Mouse (Mus musculus): ENCODE measurements around the gene Tmem82. TPM values are rescaled to one million over a fixed set of nuclear protein-coding genes. Genes with fewer than 3 reads are reported as not detected.
"Not testable (repeated sequence)": the region's sequence is repeated elsewhere in the genome, so short reads cannot be mapped to it uniquely, and the experiment has no call there.

Tmem82 gene
- polyA plus RNA-seq, 1 experiment from 2014 or later, result 0.32 TPM

GRCm38 (mm10) chr4:141573359-141573966 is 45.0 kb downstream of the Tmem82 start:
- H3K27ac ChIP-seq (ENCODE audit: low read length), result peak overlapping the region; percentile 3; the same call in 1 of the 2 replicates
- WGBS, result 38% methylated on average over 6 of the region's 6 CpGs
- no peak overlapping the region for H3K4me3 ChIP-seq (ENCODE audit: low read depth, low read length)
- H3K36me3 ChIP-seq (ENCODE audit: control insufficient read depth, insufficient read depth, low read length), result peaks cover 16% of the 10 kb centered on the region
- 0 out of 2 replicates have a peak, but pooled peaks cover 2% of the 10 kb centered on the region for H3K4me1 ChIP-seq (ENCODE audit: control insufficient read depth, insufficient read depth, low read length)
- H3K9me3 ChIP-seq (ENCODE audit: control insufficient read depth, low read depth, low read length), result no peaks in the 10 kb centered on the region
- H3K9ac ChIP-seq (replicated peaks; ENCODE audit: low read depth, low read length), result no peak overlapping the region
- no peaks in the 10 kb centered on the region for H3K27me3 ChIP-seq (ENCODE audit: control insufficient read depth, insufficient read depth, low read length)
- ATAC-seq (ENCODE audit: insufficient number of reproducible peaks, insufficient read depth, low FRiP score, low read depth), result no peak
- no peak overlapping the region for H3K4me2 ChIP-seq (replicated peaks; ENCODE audit: low read depth, low read length)

GRCm38 (mm10) chr4:141572668-141573358 is 45.6 kb downstream of the Tmem82 start:
- Histone ChIP-seq H3K4me3 (ENCODE audit: low read depth, low read length) (no peak overlapping the region), H3K27ac (ENCODE audit: low read length) (peak overlapping the region; percentile 3; the same call in 1 of the 2 replicates), H3K4me2 (replicated peaks; ENCODE audit: low read depth, low read length) (no peak overlapping the region), H3K9ac (replicated peaks; ENCODE audit: low read depth, low read length) (no peak overlapping the region), H3K9me3 (ENCODE audit: control insufficient read depth, low read depth, low read length) (no peaks in the 10 kb centered on the region), H3K27me3 (ENCODE audit: control insufficient read depth, insufficient read depth, low read length) (no peaks in the 10 kb centered on the region), H3K4me1 (ENCODE audit: control insufficient read depth, insufficient read depth, low read length) (0 out of 2 replicates have a peak, but pooled peaks cover 2% of the 10 kb centered on the region), H3K36me3 (ENCODE audit: control insufficient read depth, insufficient read depth, low read length) (peaks cover 15% of the 10 kb centered on the region)
- WGBS, result 66% methylated on average over 7 of the region's 7 CpGs
- ATAC-seq (ENCODE audit: insufficient number of reproducible peaks, insufficient read depth, low FRiP score, low read depth), result peak; percentile 24; the same call in 1 of the 2 replicates

- H3K9ac ChIP-seq (replicated peaks; ENCODE audit: low read depth, low read length), result no peak overlapping the region
- H3K27me3 ChIP-seq (ENCODE audit: control insufficient read depth, insufficient read depth, low read length), result no peaks in the 10 kb centered on the region
- no peak overlapping the region for H3K4me2 ChIP-seq (replicated peaks; ENCODE audit: low read depth, low read length)
- H3K27ac ChIP-seq (ENCODE audit: low read length), result no peak overlapping the region
- peaks cover 6% of the 10 kb centered on the region for H3K36me3 ChIP-seq (ENCODE audit: control insufficient read depth, insufficient read depth, low read length)
- no peak for ATAC-seq (ENCODE audit: insufficient number of reproducible peaks, insufficient read depth, low FRiP score, low read depth)
- H3K4me3 ChIP-seq (ENCODE audit: low read depth, low read length), result no peak overlapping the region
- WGBS, result 60% methylated on average over 10 of the region's 10 CpGs
- H3K9me3 ChIP-seq (ENCODE audit: control insufficient read depth, low read depth, low read length), result no peaks in the 10 kb centered on the region
- 0 out of 2 replicates have a peak, but pooled peaks cover 2% of the 10 kb centered on the region for H3K4me1 ChIP-seq (ENCODE audit: control insufficient read depth, insufficient read depth, low read length)
Measured at GRCm38 (mm10) chr4:141571934-141572333, 46.5 kb downstream of the Tmem82 start.

- Histone ChIP-seq H3K4me3 (ENCODE audit: low read depth, low read length) (no peak overlapping the region), H3K27me3 (ENCODE audit: control insufficient read depth, insufficient read depth, low read length) (no peaks in the 10 kb centered on the region), H3K9me3 (ENCODE audit: control insufficient read depth, low read depth, low read length) (no peaks in the 10 kb centered on the region), H3K9ac (replicated peaks; ENCODE audit: low read depth, low read length) (no peak overlapping the region), H3K4me1 (ENCODE audit: control insufficient read depth, insufficient read depth, low read length) (0 out of 2 replicates have a peak, but pooled peaks cover 2% of the 10 kb centered on the region), H3K36me3 (ENCODE audit: control insufficient read depth, insufficient read depth, low read length) (peaks cover under 1% of the 10 kb centered on the region; the same call in 1 of the 2 replicates), H3K4me2 (replicated peaks; ENCODE audit: low read depth, low read length) (no peak overlapping the region), H3K27ac (ENCODE audit: low read length) (no peak overlapping the region)
- no peak for ATAC-seq (ENCODE audit: insufficient number of reproducible peaks, insufficient read depth, low FRiP score, low read depth)
- WGBS, result 57% methylated on average over 6 of the region's 6 CpGs
Measured at GRCm38 (mm10) chr4:141571337-141571739, 47.1 kb downstream of the Tmem82 start.

DNA sequence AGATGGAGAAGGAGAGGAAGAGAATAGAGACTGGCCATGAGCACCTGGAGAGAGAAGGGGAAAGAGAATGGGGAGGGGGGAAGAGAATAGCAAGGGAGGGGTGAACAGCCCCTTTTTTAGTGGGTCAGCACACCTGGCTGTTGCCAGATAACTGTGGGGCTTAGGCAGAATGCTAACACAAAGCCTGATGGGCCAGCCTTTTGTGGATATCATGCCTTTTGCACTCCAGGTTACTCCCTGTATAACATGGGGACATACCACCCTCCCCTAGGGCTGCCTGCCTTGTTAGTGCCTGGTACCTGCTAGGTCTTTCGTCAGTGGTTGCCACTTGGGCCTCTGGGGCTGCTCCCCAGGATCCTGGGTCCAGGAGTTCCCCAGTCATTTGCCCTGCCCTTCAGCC is 47.6 kb downstream of the Tmem82 start:
- ATAC-seq (ENCODE audit: insufficient number of reproducible peaks, insufficient read depth, low FRiP score, low read depth), result no peak
- Histone ChIP-seq H3K27me3 (ENCODE audit: control insufficient read depth, insufficient read depth, low read length) (no peaks in the 10 kb centered on the region), H3K9me3 (ENCODE audit: control insufficient read depth, low read depth, low read length) (no peaks in the 10 kb centered on the region), H3K36me3 (ENCODE audit: control insufficient read depth, insufficient read depth, low read length) (no peaks in the 10 kb centered on the region), H3K9ac (replicated peaks; ENCODE audit: low read depth, low read length) (no peak overlapping the region), H3K4me2 (replicated peaks; ENCODE audit: low read depth, low read length) (no peak overlapping the region), H3K4me1 (ENCODE audit: control insufficient read depth, insufficient read depth, low read length) (0 out of 2 replicates have a peak, but pooled peaks cover 2% of the 10 kb centered on the region), H3K27ac (ENCODE audit: low read length) (no peak overlapping the region), H3K4me3 (ENCODE audit: low read depth, low read length) (no peak overlapping the region)
- WGBS, result 100% methylated on average over 1 of the region's 1 CpGs

DNA sequence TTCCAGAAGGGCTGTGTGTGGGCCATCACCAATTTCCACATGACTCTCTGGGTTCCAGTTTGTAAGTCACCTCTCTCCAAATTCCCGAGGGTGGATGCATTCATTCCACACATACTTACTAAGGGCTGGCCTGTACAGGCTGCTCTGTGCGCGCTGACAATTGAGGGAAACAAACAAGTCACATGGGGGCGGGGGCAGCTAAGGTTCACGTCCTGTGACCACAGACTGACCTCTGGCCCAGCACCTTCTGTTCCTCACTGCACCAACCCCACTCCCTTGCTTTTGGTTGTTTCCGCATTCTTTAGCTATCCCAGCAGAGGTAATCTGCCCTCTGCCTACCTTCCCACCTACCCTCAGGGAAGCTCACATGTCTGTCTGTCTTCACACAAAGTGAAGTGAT is 48.4 kb downstream of the Tmem82 start:
- no peaks in the 10 kb centered on the region for H3K9me3 ChIP-seq (ENCODE audit: control insufficient read depth, low read depth, low read length)
- no peaks in the 10 kb centered on the region for H3K36me3 ChIP-seq (ENCODE audit: control insufficient read depth, insufficient read depth, low read length)
- H3K27ac ChIP-seq (ENCODE audit: low read length), result no peak overlapping the region
- 61% methylated on average over 6 of the region's 6 CpGs for WGBS
- ATAC-seq (ENCODE audit: insufficient number of reproducible peaks, insufficient read depth, low FRiP score, low read depth), result no peak
- H3K27me3 ChIP-seq (ENCODE audit: control insufficient read depth, insufficient read depth, low read length), result no peaks in the 10 kb centered on the region
- H3K4me1 ChIP-seq (ENCODE audit: control insufficient read depth, insufficient read depth, low read length), result 0 out of 2 replicates have a peak, but pooled peaks cover 2% of the 10 kb centered on the region
- no peak overlapping the region for H3K4me3 ChIP-seq (ENCODE audit: low read depth, low read length)
- no peak overlapping the region for H3K4me2 ChIP-seq (replicated peaks; ENCODE audit: low read depth, low read length)
- H3K9ac ChIP-seq (replicated peaks; ENCODE audit: low read depth, low read length), result no peak overlapping the region

DNA sequence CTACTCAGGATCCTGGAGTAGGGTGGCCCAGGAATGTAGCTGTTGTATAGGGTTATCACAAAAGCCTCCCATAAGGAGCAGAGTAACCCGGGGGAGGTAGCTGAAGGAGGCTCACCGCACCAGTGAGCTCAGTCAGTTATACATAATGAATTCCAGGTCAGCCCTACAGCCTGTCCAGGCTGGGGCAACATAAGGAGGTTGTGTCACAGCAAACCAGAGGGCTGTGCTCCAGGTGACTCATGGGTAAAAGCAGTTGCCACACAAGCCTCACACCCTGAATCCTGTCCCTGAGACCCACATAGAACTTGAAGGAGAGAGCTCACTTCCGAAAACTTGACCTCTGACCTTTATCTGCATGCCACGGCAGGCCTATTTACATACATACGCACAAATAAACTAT is 49.5 kb downstream of the Tmem82 start:
- Histone ChIP-seq H3K27ac (ENCODE audit: low read length) (no peak overlapping the region), H3K4me1 (ENCODE audit: control insufficient read depth, insufficient read depth, low read length) (0 out of 2 replicates have a peak, but pooled peaks cover 2% of the 10 kb centered on the region), H3K4me2 (replicated peaks; ENCODE audit: low read depth, low read length) (no peak overlapping the region), H3K36me3 (ENCODE audit: control insufficient read depth, insufficient read depth, low read length) (no peaks in the 10 kb centered on the region), H3K27me3 (ENCODE audit: control insufficient read depth, insufficient read depth, low read length) (no peaks in the 10 kb centered on the region), H3K4me3 (ENCODE audit: low read depth, low read length) (no peak overlapping the region), H3K9ac (replicated peaks; ENCODE audit: low read depth, low read length) (no peak overlapping the region), H3K9me3 (ENCODE audit: control insufficient read depth, low read depth, low read length) (no peaks in the 10 kb centered on the region)
- 88% methylated on average over 5 of the region's 5 CpGs for WGBS
- ATAC-seq (ENCODE audit: insufficient number of reproducible peaks, insufficient read depth, low FRiP score, low read depth), result no peak

GRCm38 (mm10) chr4:141567174-141567573 is 51.3 kb downstream of the Tmem82 start:
- not testable (repeated sequence) for H3K27me3 ChIP-seq (ENCODE audit: control insufficient read depth, insufficient read depth, low read length); ATAC-seq (ENCODE audit: insufficient number of reproducible peaks, insufficient read depth, low FRiP score, low read depth); H3K4me3 ChIP-seq (ENCODE audit: low read depth, low read length); H3K4me1 ChIP-seq (ENCODE audit: control insufficient read depth, insufficient read depth, low read length); H3K9ac ChIP-seq (replicated peaks; ENCODE audit: low read depth, low read length); H3K9me3 ChIP-seq (ENCODE audit: control insufficient read depth, low read depth, low read length); H3K36me3 ChIP-seq (ENCODE audit: control insufficient read depth, insufficient read depth, low read length); H3K27ac ChIP-seq (ENCODE audit: low read length); H3K4me2 ChIP-seq (replicated peaks; ENCODE audit: low read depth, low read length)
- WGBS, result 91% methylated on average over 7 of the region's 7 CpGs
